Mouse (Mus musculus): Measurements from ENCODE around the gene Serac1.

GRCm38 (mm10) chr17:5997380-5998234 lies 81.9 kb downstream of the Serac1 start:
- TF ChIP-seq CTCF (IDR thresholded peaks at IDR 0.05; ENCODE audit: borderline replicate concordance, control insufficient read depth, extremely low read depth, insufficient read depth, low read length, poor library complexity) = no peak
- no peak for TF ChIP-seq POLR2A (IDR thresholded peaks at IDR 0.05; ENCODE audit: control insufficient read depth, extremely low read depth, insufficient read depth, low read length, poor library complexity)
